Mouse (Mus musculus) kidney, adult 11 months (tissue): ENCODE data around the gene Trpc3.
A peak's percentile ranks its signal among the peaks of the same experiment; 100 is the strongest.
"Not testable (repeated sequence)": the region's sequence is repeated elsewhere in the genome, so short reads cannot be mapped to it uniquely, and the experiment has no call there.

Experiments
- DNase-seq: peaks from one replicate; pipeline ENCODE4 v3.0.0; 2022

Gene Trpc3

GRCm38 (mm10) chr3:36689392-36690291 lies at the start of gene Trpc3:
Gene Trpc3 (minus strand): TSS chr3:36690167.
- peak; percentile 19 for DNase-seq

GRCm38 (mm10) chr3:36738071-36738470 lies 48.1 kb upstream of the Trpc3 start:
- no peak for DNase-seq

- DNase-seq: no peak
Measured at GRCm38 (mm10) chr3:36733075-36733474, 43.1 kb upstream of the Trpc3 start.

- DNase-seq: no peak
Measured at GRCm38 (mm10) chr3:36726545-36726944, 36.6 kb upstream of the Trpc3 start.

- DNase-seq: no peak
Measured at GRCm38 (mm10) chr3:36721850-36722249, 31.9 kb upstream of the Trpc3 start.

- DNase-seq: no peak
Measured at GRCm38 (mm10) chr3:36709521-36709920, 19.6 kb upstream of the Trpc3 start.

- DNase-seq: no peak
Measured at GRCm38 (mm10) chr3:36690292-36690650, 304 bp upstream of the Trpc3 start.

GRCm38 (mm10) chr3:36688874-36689273 lies 1.1 kb downstream of the Trpc3 start:
- peak; percentile 40 for DNase-seq

- no peak for DNase-seq
Measured at GRCm38 (mm10) chr3:36675822-36676221, 14.1 kb downstream of the Trpc3 start.

GRCm38 (mm10) chr3:36667814-36668213 lies 22.2 kb downstream of the Trpc3 start:
- DNase-seq: no peak

- not testable (repeated sequence) for DNase-seq
Measured at GRCm38 (mm10) chr3:36645245-36645559, 44.8 kb downstream of the Trpc3 start.

- no peak for DNase-seq
Measured at GRCm38 (mm10) chr3:36644554-36645244, 45.3 kb downstream of the Trpc3 start.

GRCm38 (mm10) chr3:36643354-36643753 lies 46.6 kb downstream of the Trpc3 start:
- no peak for DNase-seq

- no peak for DNase-seq
Measured at GRCm38 (mm10) chr3:36642736-36643135, 47.2 kb downstream of the Trpc3 start.

- no peak for DNase-seq
Measured at GRCm38 (mm10) chr3:36640787-36641186, 49.2 kb downstream of the Trpc3 start.

GRCm38 (mm10) chr3:36635449-36635848 lies 54.5 kb downstream of the Trpc3 start:
- DNase-seq: no peak

- no peak for DNase-seq
Measured at GRCm38 (mm10) chr3:36626803-36627202, 63.2 kb downstream of the Trpc3 start.

- DNase-seq: peak; percentile 23
Measured at GRCm38 (mm10) chr3:36618181-36618580, 71.8 kb downstream of the Trpc3 start.

- peak; percentile 2 for DNase-seq
Measured at GRCm38 (mm10) chr3:36613908-36614255, 76.1 kb downstream of the Trpc3 start.

- DNase-seq: peak; percentile 90
Measured at GRCm38 (mm10) chr3:36613202-36613907, 76.6 kb downstream of the Trpc3 start, which contains the start of gene Bbs7. Gene Bbs7 (minus strand): TSS chr3:36613477.

- no peak for DNase-seq
Measured at GRCm38 (mm10) chr3:36612687-36613086, 77.3 kb downstream of the Trpc3 start.

- no peak for DNase-seq
Measured at GRCm38 (mm10) chr3:36605894-36606783, 83.8 kb downstream of the Trpc3 start.

GRCm38 (mm10) chr3:36599773-36600172 lies 90.2 kb downstream of the Trpc3 start:
- not testable (repeated sequence) for DNase-seq
